Mouse (Mus musculus) small intestine, adult 2 months (tissue): ENCODE measurements around the gene Pde9a.

Source experiments
- CTCF ChIP-seq: fragments of 200-500 bp; IDR thresholded peaks from 2 replicates; pipeline ENCODE4 v1.5.1; 2012; ENCODE audit warnings: low read depth, mild to moderate bottlenecking, control low read depth, inconsistent platforms, low read length, moderate library complexity, mixed read lengths; ENCODE audit not compliant: insufficient replicate concordance, insufficient read length; ENCODE audit errors: extremely low read depth
- POLR2A ChIP-seq: fragments of 200-500 bp; IDR thresholded peaks from 2 replicates; pipeline ENCODE4 v1.6.1; 2012; ENCODE audit warnings: low read depth, mild to moderate bottlenecking, control low read depth, inconsistent platforms, low read length, moderate library complexity

DNA sequence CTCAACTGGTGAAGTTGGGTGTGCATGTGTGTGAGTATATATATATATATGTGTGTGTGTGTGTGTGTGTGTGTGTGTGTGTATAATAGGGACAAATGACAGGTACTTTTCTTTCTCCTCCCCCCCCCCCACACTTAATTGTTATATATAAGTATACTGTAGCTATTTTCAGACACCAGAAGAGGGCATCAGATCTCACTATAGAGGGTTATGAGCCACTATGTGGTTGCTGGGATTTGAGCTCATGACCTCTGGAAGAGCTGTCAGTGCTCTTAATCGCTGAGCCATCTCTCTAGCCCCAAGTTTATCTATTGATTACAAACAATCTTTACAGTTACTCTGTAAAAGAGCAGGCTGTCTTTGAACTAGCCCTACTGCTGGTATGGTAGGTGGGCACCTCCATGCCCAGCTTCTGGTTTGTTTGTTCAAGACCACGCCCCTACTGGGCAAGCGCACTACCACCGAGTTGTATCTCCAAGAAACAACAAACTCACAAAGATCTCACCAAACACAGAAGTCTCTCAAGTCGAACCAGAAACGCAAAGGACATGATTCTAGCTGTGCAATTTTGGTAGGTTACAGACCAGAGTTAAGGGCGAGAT lies 133.4 kb downstream of the Pde9a start:
- TF ChIP-seq CTCF (no peak), POLR2A (no peak)
